Comparison of ENCODE assay signal across 9 mouse cellular contexts in genomic region chr13:110398513-110399270, GRCm38 (mm10). TPM values are rescaled to one million over a fixed set of nuclear protein-coding genes. Genes with fewer than 3 reads are reported as not detected.
A peak's percentile ranks its signal among the peaks of the same experiment; 100 is the strongest.
DNase-seq lines count a peak whose midpoint lies in the region; ATAC-seq and TF ChIP-seq lines count a peak whose summit lies in the region.
"Had no signal": no experiment of that assay in that cellular context is flagged by ENCODE, and none has a peak within 500 bp of the region (broad histone marks: within the 10 kb centered on the region; RNA-seq: fewer than 3 reads in every experiment).

No protein-coding gene starts in this region.

- no peak overlapping the region for H3K27ac ChIP-seq in liver, embryonic 11.5 days (ENCODE audit: low read depth, low read length)
- H3K27ac ChIP-seq in heart, embryonic 12.5 days (ENCODE audit: poor library complexity, severe bottlenecking), result peak overlapping the region; percentile 56
- no peak overlapping the region for H3K27ac ChIP-seq in limb, embryonic 14.5 days (replicated peaks; ENCODE audit: low read depth, low read length)
- H3K27ac ChIP-seq in small intestine, adult 2 months (ENCODE audit: insufficient read depth, low read depth, low read length), result no peak overlapping the region

- H3K4me2 ChIP-seq in liver, embryonic 11.5 days, result peak overlapping the region; percentile 20; the same call in 1 of the 2 replicates
- peak overlapping the region; percentile 72 for H3K4me2 ChIP-seq in heart, embryonic 12.5 days
- peak overlapping the region; percentile 100 for H3K4me2 ChIP-seq in limb, embryonic 14.5 days (replicated peaks; ENCODE audit: low read depth, low read length, severe bottlenecking)

- no peak overlapping the region for H3K9ac ChIP-seq in liver, embryonic 11.5 days (ENCODE audit: low read depth, low read length)
- peak overlapping the region; percentile 66 for H3K9ac ChIP-seq in heart, embryonic 12.5 days
- H3K9ac ChIP-seq in limb, embryonic 14.5 days (ENCODE audit: low read depth, low read length, severe bottlenecking), result 0 out of 2 replicates have a peak overlapping the region, but pooled peaks have one; percentile 21

- intact Hi-C loops in left cerebral cortex, postnatal 4 days (cut with DNase I), result loop anchor here (10.0 kb wide), 1 partner anchor 346 kb away; no protein-coding TSS in a partner anchor

- no peak for TF ChIP-seq POLR2A in limb, embryonic 14.5 days (IDR thresholded peaks at IDR 0.05; ENCODE audit: borderline replicate concordance, extremely low read depth, insufficient read depth, insufficient read length)
- no peak for TF ChIP-seq POLR2A in small intestine, adult 2 months (IDR thresholded peaks at IDR 0.05; ENCODE audit: low read depth, low read length)

- H3K27me3 ChIP-seq in liver, embryonic 11.5 days (replicated peaks; ENCODE audit: control insufficient read depth, insufficient read depth, low read length), result peaks cover 10% of the 10 kb centered on the region
- no peaks in the 10 kb centered on the region for H3K27me3 ChIP-seq in heart, embryonic 12.5 days (replicated peaks)
- H3K27me3 ChIP-seq in limb, embryonic 14.5 days (ENCODE audit: control insufficient read depth, insufficient read depth, low read length), result no peaks in the 10 kb centered on the region
- H3K27me3 ChIP-seq in small intestine, adult 2 months (ENCODE audit: control insufficient read depth, insufficient read depth, low read length), result peaks cover 2% of the 10 kb centered on the region; the same call in 1 of the 2 replicates

- no peak for DNase-seq in liver, embryonic 11.5 days (ENCODE audit: low spot score)
- no peak for DNase-seq in liver
- no peak for DNase-seq in limb, embryonic 14.5 days (ENCODE audit: low spot score)
- no peak for DNase-seq in ovary, postnatal 10 days (ENCODE audit: low spot score)
- no peak for DNase-seq in left cerebral cortex, postnatal 4 days

- H3K4me1 ChIP-seq in liver, embryonic 11.5 days (replicated peaks; ENCODE audit: control insufficient read depth, insufficient read depth, low read length), result no peaks in the 10 kb centered on the region; the same call in 1 of the 2 replicates
- peaks cover 32% of the 10 kb centered on the region for H3K4me1 ChIP-seq in heart, embryonic 12.5 days (replicated peaks)
- H3K4me1 ChIP-seq in limb, embryonic 14.5 days (ENCODE audit: control insufficient read depth, insufficient read depth, low read length), result peaks cover 12% of the 10 kb centered on the region
- H3K4me1 ChIP-seq in small intestine, adult 2 months (ENCODE audit: control insufficient read depth, insufficient read depth, insufficient read length, low read length), result no peaks in the 10 kb centered on the region

- TF ChIP-seq CTCF in small intestine, adult 2 months (IDR thresholded peaks at IDR 0.05; ENCODE audit: extremely low read depth, insufficient read length, insufficient replicate concordance, low read depth, low read length), result no peak

- peaks cover 17% of the 10 kb centered on the region; the same call in 1 of the 2 replicates for H3K36me3 ChIP-seq in liver, embryonic 11.5 days (ENCODE audit: control insufficient read depth, insufficient read depth, low read length)
- peaks cover 52% of the 10 kb centered on the region for H3K36me3 ChIP-seq in heart, embryonic 12.5 days
- H3K36me3 ChIP-seq in limb, embryonic 14.5 days (ENCODE audit: control insufficient read depth, insufficient read depth, low read length), result peaks cover 46% of the 10 kb centered on the region
- H3K36me3 ChIP-seq in small intestine, adult 2 months (ENCODE audit: control insufficient read depth, insufficient read depth, low read length), result peaks cover 9% of the 10 kb centered on the region

- no peak for ATAC-seq in liver, embryonic 11.5 days (replicated peaks; ENCODE audit: low FRiP score)
- no peak for ATAC-seq in heart, embryonic 12.5 days (ENCODE audit: insufficient number of reproducible peaks, low FRiP score)
- no peak for ATAC-seq in limb, embryonic 14.5 days (ENCODE audit: low FRiP score, low read depth)
- ATAC-seq in activated CD4-positive, CD25-positive, alpha-beta regulatory T cell, adult 4 months, result no peak

- 71% methylated on average over 24 of the region's 24 CpGs for WGBS in liver, embryonic 11.5 days
- WGBS in heart, embryonic 12.5 days, result 55% methylated on average over 24 of the region's 24 CpGs
- WGBS in limb, embryonic 14.5 days, result 80% methylated on average over 24 of the region's 24 CpGs
- 77% methylated on average over 24 of the region's 24 CpGs for WGBS in small intestine, adult 2 months

- H3K9me3 ChIP-seq in liver, embryonic 11.5 days (ENCODE audit: control insufficient read depth, low read length), result no peaks in the 10 kb centered on the region
- no peaks in the 10 kb centered on the region for H3K9me3 ChIP-seq in heart, embryonic 12.5 days (replicated peaks)
- no peaks in the 10 kb centered on the region for H3K9me3 ChIP-seq in limb, embryonic 14.5 days (ENCODE audit: control insufficient read depth, low read length)

- H3K4me3 ChIP-seq in liver, embryonic 11.5 days (ENCODE audit: low read depth, low read length), result peak overlapping the region; percentile 10; the same call in 1 of the 2 replicates
- H3K4me3 ChIP-seq in heart, embryonic 12.5 days, result peak overlapping the region; percentile 97
- H3K4me3 ChIP-seq in limb, embryonic 14.5 days (replicated peaks; ENCODE audit: low read length), result peak overlapping the region; percentile 78
- peak overlapping the region; percentile 27 for H3K4me3 ChIP-seq in small intestine, adult 2 months (ENCODE audit: low read depth, low read length)

RNA-seq across cellular contexts. Expression of gene Plk2, which starts 3.8 kb away (rescaled TPM):
- 35.6 and 38.5 TPM in 2 replicates for polyA plus RNA-seq in liver, embryonic 11.5 days (2014; fragmentation: Nextera tagmentation; extraction: Ambion mirVana)
- polyA plus RNA-seq in heart, embryonic 12.5 days (2016; fragmentation: Nextera tagmentation; extraction: Ambion mirVana), result 168 and 171 TPM in 2 replicates
- polyA plus RNA-seq in limb, embryonic 14.5 days (2012; rRNA removed), result 59.5 and 61.9 TPM in 2 replicates
- 119 and 139 TPM in 2 replicates for polyA plus RNA-seq in limb, embryonic 14.5 days (2014; fragmentation: Nextera tagmentation; extraction: Ambion mirVana)
- 3.1 and 3.5 TPM in 2 replicates for polyA plus RNA-seq in small intestine, adult 2 months (2012; rRNA removed)
- 100 to 1,000 TPM; 273 to 293 TPM for total RNA-seq in left cerebral cortex, postnatal 4 days (2021)
- 1 to 10 TPM; 2.0 to 2.4 TPM for polyA plus RNA-seq in activated CD4-positive, CD25-positive, alpha-beta regulatory T cell, adult 4 months (2017; shearing (Covaris generic))
- total RNA-seq: MEL had no signal

RNA-seq across cellular contexts. Expression of gene Gapt, which starts 41.7 kb away (rescaled TPM):
- 1.8 and 2.0 TPM in 2 replicates for polyA plus RNA-seq in liver, embryonic 11.5 days (2014; fragmentation: Nextera tagmentation; extraction: Ambion mirVana)
- polyA plus RNA-seq in heart, embryonic 12.5 days (2016; fragmentation: Nextera tagmentation; extraction: Ambion mirVana), result 0.15 TPM in 1 of 2 replicates, not detected in the other
- polyA plus RNA-seq in limb, embryonic 14.5 days (2012; rRNA removed), result 0.19 and 0.23 TPM in 2 replicates
- 0.35 TPM in 1 of 2 replicates, not detected in the other for polyA plus RNA-seq in limb, embryonic 14.5 days (2014; fragmentation: Nextera tagmentation; extraction: Ambion mirVana)
- polyA plus RNA-seq in small intestine, adult 2 months (2012; rRNA removed), result 0.20 and 0.48 TPM in 2 replicates
- not detected for total RNA-seq in left cerebral cortex, postnatal 4 days (2021)
- under 1 TPM in 1 of 2 experiments, not detected in 1; 0.23 TPM for polyA plus RNA-seq in activated CD4-positive, CD25-positive, alpha-beta regulatory T cell, adult 4 months (2017; shearing (Covaris generic))

Comparison
In these comparisons a context has a peak if more than half of its experiments do, and no peak if none do; other contexts are left out.
1. H3K4me2 ChIP-seq: peak in every context shown above with its lines; median percentile 100 in limb, embryonic 14.5 days; 72 in heart, embryonic 12.5 days; 20 in liver, embryonic 11.5 days.
2. H3K4me3 ChIP-seq: peak in every context shown above with its lines; median percentile 97 in heart, embryonic 12.5 days; 78 in limb, embryonic 14.5 days; 27 in small intestine, adult 2 months; 10 in liver, embryonic 11.5 days.